Mouse (Mus musculus): ENCODE results near the gene Uty.

The Uty gene

GRCm38 (mm10) chrY:1245426-1245863 is at the start of gene Uty:
Gene Uty (minus strand): TSS chrY:1245759.
- peak in 1 of 2 experiments; percentile 10 for DNase-seq (ENCODE audit: low spot score in 2 of 2)

GRCm38 (mm10) chrY:1293708-1294107 is 48.1 kb upstream of the Uty start:
- DNase-seq (ENCODE audit: low spot score in 2 of 2): no peak

- DNase-seq (ENCODE audit: low spot score in 2 of 2): peak in 1 of 2 experiments; percentile 27
Observed at GRCm38 (mm10) chrY:1286171-1286795, 40.7 kb upstream of the Uty start, which contains the start of gene Ddx3y. Gene Ddx3y (minus strand): TSS chrY:1286629.

DNA sequence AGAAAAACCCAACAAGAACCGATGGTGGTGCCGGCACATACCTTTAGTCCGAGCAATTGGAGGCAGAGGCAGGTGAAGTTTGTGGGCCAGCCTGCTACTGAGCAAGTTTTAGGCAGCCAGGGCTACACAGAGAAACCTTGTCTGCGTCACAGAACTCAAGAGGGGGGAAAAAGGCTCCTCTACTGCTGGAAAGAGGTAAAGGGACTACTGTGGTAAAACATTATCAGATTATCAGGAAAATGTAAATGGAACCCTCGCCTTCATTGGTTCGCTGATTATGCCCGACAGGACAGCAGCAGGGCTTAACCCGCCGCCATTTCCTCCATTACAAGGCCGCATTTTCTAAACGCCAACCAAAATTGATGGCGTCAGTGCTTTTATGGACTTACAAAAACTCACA is 40.2 kb upstream of the Uty start:
- no peak for DNase-seq (ENCODE audit: low spot score in 2 of 2)

DNA sequence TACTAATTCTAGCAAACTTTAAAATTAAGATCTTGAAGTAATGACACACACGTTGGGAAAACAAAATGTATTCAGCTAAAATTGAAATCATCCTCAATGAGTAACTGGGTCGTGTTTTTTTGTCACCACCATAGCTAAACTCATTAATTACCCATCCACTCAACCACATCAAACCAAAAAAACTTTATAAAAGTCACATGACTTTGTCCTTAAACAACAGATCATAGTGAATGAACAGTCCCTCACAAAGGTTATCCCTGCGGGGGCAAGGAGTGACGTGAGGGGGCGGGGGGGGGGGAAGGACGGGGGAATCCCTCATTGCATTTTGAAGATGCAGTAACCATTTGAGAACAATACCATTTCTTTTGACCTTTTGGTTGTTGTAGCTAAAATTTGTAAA is 558 bp upstream of the Uty start:
- DNase-seq (ENCODE audit: low spot score in 2 of 2): no peak

DNA sequence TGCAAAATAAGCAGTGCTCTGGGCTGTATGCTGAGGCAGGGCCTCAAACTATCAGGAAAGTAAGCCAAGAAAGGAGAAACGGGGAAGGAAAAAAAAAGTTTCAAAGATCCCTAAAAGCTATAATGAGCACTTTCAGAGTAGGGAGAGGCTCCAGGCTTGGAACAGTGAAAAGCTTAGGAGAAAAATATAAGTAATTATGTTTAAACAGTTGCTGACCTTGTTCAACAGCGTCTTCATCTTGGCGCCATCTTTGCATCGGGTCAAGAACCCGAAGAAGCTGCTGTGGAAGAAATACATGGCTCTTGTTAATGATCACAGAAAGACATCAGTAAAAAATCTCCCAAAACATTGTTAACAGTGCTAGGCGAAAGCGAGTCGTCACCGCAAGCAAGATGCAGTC is 619 bp downstream of the Uty start:
- DNase-seq (ENCODE audit: low spot score in 2 of 2): no peak

GRCm38 (mm10) chrY:1244421-1244820 is 1.1 kb downstream of the Uty start:
- no peak for DNase-seq (ENCODE audit: low spot score in 2 of 2)

GRCm38 (mm10) chrY:1220001-1220400 is 25.6 kb downstream of the Uty start:
- no peak for DNase-seq (ENCODE audit: low spot score in 2 of 2)

DNA sequence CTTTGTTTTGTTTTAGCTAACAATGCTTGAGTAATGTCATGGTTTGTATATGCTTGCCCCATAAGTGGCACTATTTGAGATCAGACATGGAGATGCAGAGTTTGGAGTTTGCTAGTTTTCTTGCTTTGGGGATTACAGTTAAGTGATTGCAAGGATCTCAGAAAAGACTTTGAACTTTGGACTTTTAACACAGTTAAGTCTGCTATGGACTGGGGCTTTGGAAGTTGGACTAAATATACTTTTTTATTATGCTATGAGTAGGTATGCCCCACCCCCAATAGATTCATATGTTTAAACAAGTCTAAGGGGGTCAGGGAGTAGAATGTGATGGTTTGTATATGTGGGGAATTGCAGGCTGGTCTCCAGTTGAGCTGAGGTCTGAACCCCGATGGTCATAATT is 67.1 kb downstream of the Uty start:
- no peak for DNase-seq (ENCODE audit: low spot score in 2 of 2)

DNA sequence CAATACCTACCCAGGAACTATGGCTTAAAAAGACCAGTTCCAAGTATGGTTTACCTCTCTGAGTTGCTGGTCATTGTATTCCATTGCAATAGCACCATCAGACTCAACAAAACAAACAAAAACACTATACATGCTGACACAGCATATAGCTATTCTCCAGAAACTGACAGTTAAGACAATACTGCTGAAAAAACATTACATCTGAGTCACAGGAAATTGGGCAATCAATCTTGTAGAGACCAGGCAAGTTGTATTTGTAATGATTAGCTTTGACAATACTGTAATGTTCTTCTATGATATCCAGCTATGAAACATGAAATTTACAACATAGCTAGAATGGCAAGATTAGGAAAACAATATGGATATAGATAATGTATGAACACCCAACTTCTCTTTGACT is 82.5 kb downstream of the Uty start:
- DNase-seq (ENCODE audit: low spot score in 2 of 2): no peak

DNA sequence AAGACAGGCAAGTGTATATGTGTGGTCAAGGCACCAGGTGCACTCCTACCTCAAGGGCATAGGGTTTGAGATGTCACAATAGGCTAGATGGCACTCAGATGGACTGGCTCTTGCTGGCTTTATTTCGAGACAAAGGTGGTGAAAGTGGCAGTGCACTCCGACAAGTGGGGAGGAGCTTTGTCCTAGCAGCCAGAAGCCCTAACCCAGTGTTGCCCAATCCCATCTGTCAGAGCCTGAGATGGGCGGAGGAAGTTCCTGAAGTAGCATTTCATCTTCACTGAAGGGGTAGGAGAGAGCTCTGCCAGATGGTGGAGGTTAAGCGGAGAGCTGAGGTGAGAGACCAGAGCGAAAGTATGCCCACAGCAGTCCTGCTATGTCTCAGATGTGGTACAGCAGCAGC is 129.4 kb downstream of the Uty start:
- DNase-seq (ENCODE audit: low spot score in 2 of 2): no peak

DNA sequence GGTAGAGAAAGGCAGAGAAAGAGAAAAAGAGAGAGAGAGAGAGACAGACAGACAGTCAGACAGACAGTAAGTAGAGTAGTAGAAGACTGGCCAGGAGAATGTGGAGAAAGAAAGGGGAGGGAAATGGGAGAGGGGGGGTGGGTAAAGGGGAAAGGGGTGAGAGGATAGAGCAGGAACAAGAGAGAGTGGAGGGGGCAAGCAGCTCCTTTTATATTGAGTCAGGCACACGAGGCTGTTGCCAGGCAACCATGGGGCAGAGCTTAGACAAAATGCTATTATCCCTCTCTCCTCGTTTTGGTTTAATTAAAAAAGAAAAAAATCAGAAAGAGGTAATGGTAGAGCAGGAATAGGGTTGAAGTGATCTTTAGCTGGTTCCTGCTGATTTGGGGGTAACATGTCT is 131.5 kb downstream of the Uty start:
- no peak for DNase-seq (ENCODE audit: low spot score in 2 of 2)

Measured in urinary bladder, adult 18-20 months (tissue).